Mouse (Mus musculus) embryonic facial prominence, embryonic 11.5 days (tissue): ENCODE data around the gene Nicn1. TPM values are rescaled to one million over a fixed set of nuclear protein-coding genes. Genes with fewer than 3 reads are reported as not detected.
A peak's percentile ranks its signal among the peaks of the same experiment; 100 is the strongest.

Source experiments
- ATAC-seq: fragments of 200-750 bp; cut with Nextera tagmentation; replicated peaks from 2 replicates; pipeline ENCODE4 v1.8.0; 2017; ENCODE audit warnings: low read depth; ENCODE audit not compliant: insufficient number of reproducible peaks, low FRiP score, low TSS enrichment
- DNase-seq: peaks from one replicate; pipeline ENCODE4 v3.0.0-alpha.2; 2015; ENCODE audit warnings: low spot score
- H3K27ac ChIP-seq: fragments of 300-500 bp; sonication (generic); replicated peaks from 2 replicates; pipeline ENCODE4 v1.5.1; 2014; ENCODE audit warnings: mild to moderate bottlenecking, low read depth, low read length, control low read depth
- H3K27me3 ChIP-seq: fragments of 300-500 bp; sonication (generic); 2 replicates; pipeline ENCODE4 v1.6.1; 2014; ENCODE audit warnings: mild to moderate bottlenecking, low read length, moderate library complexity, mixed read lengths; ENCODE audit not compliant: control insufficient read depth, insufficient read depth
- H3K36me3 ChIP-seq: fragments of 300-500 bp; sonication (generic); replicated peaks from 2 replicates; pipeline ENCODE4 v1.6.1; 2014; ENCODE audit warnings: low read depth, mild to moderate bottlenecking, low read length, moderate library complexity, mixed read lengths; ENCODE audit not compliant: control insufficient read depth, insufficient read depth
- H3K4me1 ChIP-seq: fragments of 300-500 bp; sonication (generic); 2 replicates; pipeline ENCODE4 v1.6.1; 2014; ENCODE audit warnings: low read length, mixed read lengths; ENCODE audit not compliant: control insufficient read depth, insufficient read depth
- H3K4me2 ChIP-seq: fragments of 300-500 bp; sonication (generic); 2 replicates; pipeline ENCODE4 v1.6.1; 2014; ENCODE audit warnings: low read depth, mild to moderate bottlenecking, control low read depth, low read length, moderate library complexity
- H3K4me3 ChIP-seq: fragments of 300-500 bp; sonication (generic); 2 replicates; pipeline ENCODE4 v1.5.1; 2014; ENCODE audit warnings: low read depth, low read length, control low read depth
- H3K9ac ChIP-seq: fragments of 300-500 bp; sonication (generic); replicated peaks from 2 replicates; pipeline ENCODE4 v1.6.1; 2014; ENCODE audit warnings: mild to moderate bottlenecking, control low read depth, low read length
- H3K9me3 ChIP-seq: fragments of 300-500 bp; sonication (generic); replicated peaks from 2 replicates; pipeline ENCODE4 v1.6.1; 2016; ENCODE audit warnings: mild to moderate bottlenecking, low read length, inconsistent platforms, mixed read lengths; ENCODE audit not compliant: control insufficient read depth
- WGBS: fragments of 180-500 bp; shearing (Covaris S2); extraction: QIAGEN DNeasy Blood & Tissue Kit; methylation state at CpG from one replicate; pipeline ENCODE4 v1.1.7; 2014; 5-methylcytosine and 5-hydroxymethylcytosine counted together
- polyA plus RNA-seq: library from polyadenylated mRNA; unstranded; fragments of >200 nt; fragmentation: Nextera tagmentation; extraction: Ambion mirVana; gene quantifications from 2 replicates; pipeline ENCODE4 v1.2.1, GENCODE M21; 2014

Gene Nicn1
- polyA plus RNA-seq, 1 experiment from 2014 or later = 48.4 TPM

GRCm38 (mm10) chr9:108305170-108305569 is 14.9 kb downstream of the Nicn1 start:
- peak overlapping the region; percentile 94 for H3K4me3 ChIP-seq
- H3K36me3 ChIP-seq = no peaks in the 10 kb centered on the region
- H3K9me3 ChIP-seq = no peaks in the 10 kb centered on the region
- 0 out of 2 replicates have a peak overlapping the region, but pooled peaks have one; percentile 30 for H3K27ac ChIP-seq
- ATAC-seq = peak; percentile 11; the same call in 1 of the 2 replicates
- WGBS = 5% methylated on average over 1 of the region's 1 CpGs
- peak overlapping the region; percentile 73 for H3K4me2 ChIP-seq
- no peaks in the 10 kb centered on the region for H3K4me1 ChIP-seq
- DNase-seq = no peak
- peak overlapping the region; percentile 73 for H3K9ac ChIP-seq
- no peaks in the 10 kb centered on the region for H3K27me3 ChIP-seq

DNA sequence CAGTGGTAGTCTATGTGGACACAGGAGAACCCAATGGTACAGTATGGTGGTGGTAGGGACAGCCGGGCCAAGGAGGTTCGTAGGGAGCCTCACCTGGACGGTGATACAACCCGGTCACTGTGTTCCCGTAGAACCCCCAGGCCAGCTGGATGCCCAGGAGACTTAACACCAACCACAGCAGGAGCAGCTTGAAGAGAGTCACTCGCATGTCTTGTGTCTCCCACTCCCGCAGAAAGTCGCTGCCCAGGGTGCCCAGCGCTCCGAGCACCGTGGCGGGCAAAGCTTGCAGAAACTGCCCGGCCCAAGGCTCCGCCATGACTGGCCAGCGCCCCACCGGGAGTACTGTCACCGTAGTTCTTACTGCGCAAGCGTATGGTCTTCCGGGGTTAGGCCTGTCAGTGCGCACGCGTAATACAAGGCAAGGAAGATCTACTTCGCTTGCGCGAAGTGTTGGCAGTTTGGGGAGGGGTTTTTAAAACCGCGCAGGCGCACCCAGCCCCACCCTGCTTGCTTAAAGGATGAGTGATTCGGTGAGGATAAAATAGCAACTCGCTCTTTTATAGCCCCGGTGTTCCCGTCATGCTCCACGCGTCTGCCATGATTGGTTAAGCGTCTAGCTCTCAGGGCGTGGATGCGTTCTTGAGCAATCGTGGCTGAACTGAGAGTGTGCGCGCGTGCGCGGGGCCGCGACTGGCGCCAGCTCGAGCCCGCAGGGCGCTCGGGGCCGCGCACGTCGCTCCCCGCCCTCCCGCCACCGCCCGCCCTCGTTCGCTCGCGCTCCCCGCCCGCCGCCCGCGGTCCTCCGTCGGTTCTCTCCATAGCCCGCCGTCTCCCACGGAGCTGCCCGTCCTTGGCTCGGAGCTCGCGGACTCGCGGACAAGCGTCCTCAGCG is 15.6 kb downstream of the Nicn1 start, which contains the start of the genes Rhoa and Tcta:
TSS of gene Rhoa (plus strand) at position 501 of the 892 bp plus-strand sequence.
TSS of gene Tcta (minus strand) at position 532 of the 892 bp plus-strand sequence.
- H3K4me3 ChIP-seq = peak within 1 kb of the TSS; percentile 94
- H3K36me3 ChIP-seq = no peaks in the 10 kb centered on the region
- under 1% methylated on average over 65 of the region's 81 CpGs for WGBS
- no peaks in the 10 kb centered on the region for H3K4me1 ChIP-seq
- ATAC-seq = peak; percentile 94
- H3K4me2 ChIP-seq = peak within 1 kb of the TSS; percentile 73
- H3K9ac ChIP-seq = peak within 1 kb of the TSS; percentile 94
- peak; percentile 99 for DNase-seq
- no peaks in the 10 kb centered on the region for H3K9me3 ChIP-seq
- peak within 1 kb of the TSS; percentile 99 for H3K27ac ChIP-seq
- no peaks in the 10 kb centered on the region for H3K27me3 ChIP-seq

DNA sequence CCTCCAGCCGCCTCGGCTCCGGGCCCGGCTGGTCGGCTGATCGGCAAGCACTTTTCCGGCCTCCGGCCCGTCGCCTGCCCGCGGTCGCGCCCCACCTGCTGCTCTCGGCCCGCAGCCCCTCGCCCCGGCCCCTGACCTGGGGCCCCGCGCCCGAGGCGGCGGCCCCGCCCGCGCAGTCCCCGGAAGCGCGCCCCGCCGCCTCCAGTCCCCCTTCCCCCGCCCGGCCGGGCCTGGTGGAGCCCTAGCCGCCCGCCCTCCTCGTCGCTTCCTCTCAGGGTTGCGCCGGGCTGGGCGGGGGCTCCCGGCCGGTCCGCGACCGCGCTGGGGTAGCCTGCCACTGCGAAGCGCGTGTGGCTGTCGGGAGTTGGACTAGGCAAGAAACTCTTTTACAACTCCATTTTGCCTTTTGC is 16.3 kb downstream of the Nicn1 start:
- ATAC-seq = peak; percentile 71
- DNase-seq = peak; percentile 85
- H3K9me3 ChIP-seq = no peaks in the 10 kb centered on the region
- peak overlapping the region; percentile 99 for H3K27ac ChIP-seq
- H3K27me3 ChIP-seq = no peaks in the 10 kb centered on the region
- no peaks in the 10 kb centered on the region for H3K4me1 ChIP-seq
- peak overlapping the region; percentile 94 for H3K9ac ChIP-seq
- under 1% methylated on average over 42 of the region's 51 CpGs for WGBS
- H3K36me3 ChIP-seq = no peaks in the 10 kb centered on the region
- H3K4me3 ChIP-seq = peak overlapping the region; percentile 94
- peak overlapping the region; percentile 32 for H3K4me2 ChIP-seq

GRCm38 (mm10) chr9:108307021-108307807 is 17.0 kb downstream of the Nicn1 start:
- DNase-seq (no peak), ATAC-seq (no peak)
- Histone ChIP-seq H3K9me3 (no peaks in the 10 kb centered on the region), H3K4me1 (no peaks in the 10 kb centered on the region), H3K36me3 (no peaks in the 10 kb centered on the region), H3K27me3 (no peaks in the 10 kb centered on the region), H3K4me3 (peak overlapping the region; percentile 94), H3K4me2 (peak overlapping the region; percentile 37), H3K9ac (peak overlapping the region; percentile 94), H3K27ac (peak overlapping the region; percentile 99)
- 22% methylated on average over 12 of the region's 12 CpGs for WGBS

GRCm38 (mm10) chr9:108308141-108308540 is 17.9 kb downstream of the Nicn1 start:
- ATAC-seq (no peak), DNase-seq (no peak)
- Histone ChIP-seq H3K9ac (no peak overlapping the region), H3K27me3 (no peaks in the 10 kb centered on the region), H3K4me3 (peak overlapping the region; percentile 0), H3K27ac (no peak overlapping the region), H3K9me3 (no peaks in the 10 kb centered on the region), H3K4me1 (no peaks in the 10 kb centered on the region), H3K36me3 (no peaks in the 10 kb centered on the region), H3K4me2 (peak overlapping the region; percentile 23; the same call in 1 of the 2 replicates)
- 72% methylated on average over 2 of the region's 2 CpGs for WGBS

- Histone ChIP-seq H3K4me1 (no peaks in the 10 kb centered on the region), H3K36me3 (peaks cover 3% of the 10 kb centered on the region; the same call in 1 of the 2 replicates), H3K4me2 (no peak overlapping the region), H3K27me3 (no peaks in the 10 kb centered on the region), H3K27ac (no peak overlapping the region), H3K9ac (no peak overlapping the region), H3K9me3 (no peaks in the 10 kb centered on the region), H3K4me3 (no peak overlapping the region)
- DNase-seq (peak; percentile 4), ATAC-seq (no peak)
- 96% methylated on average over 3 of the region's 3 CpGs for WGBS
Observed at GRCm38 (mm10) chr9:108317572-108317971, 27.3 kb downstream of the Nicn1 start.

- Histone ChIP-seq H3K9me3 (no peaks in the 10 kb centered on the region), H3K4me2 (no peak overlapping the region), H3K4me3 (no peak overlapping the region), H3K27me3 (no peaks in the 10 kb centered on the region), H3K9ac (no peak overlapping the region), H3K4me1 (no peaks in the 10 kb centered on the region), H3K36me3 (peaks cover 3% of the 10 kb centered on the region; the same call in 1 of the 2 replicates), H3K27ac (no peak overlapping the region)
- 88% methylated on average over 2 of the region's 2 CpGs for WGBS
- no peak for DNase-seq
- ATAC-seq = no peak
Observed at GRCm38 (mm10) chr9:108318462-108318861, 28.2 kb downstream of the Nicn1 start.
